Comparison of ENCODE assay signal across 9 mouse cellular contexts in genomic region chr4:136089748-136090583, GRCm38 (mm10). TPM values are rescaled to one million over a fixed set of nuclear protein-coding genes. Genes with fewer than 3 reads are reported as not detected.
A peak's percentile ranks its signal among the peaks of the same experiment; 100 is the strongest.
DNase-seq lines count a peak whose midpoint lies in the region; ATAC-seq and TF ChIP-seq lines count a peak whose summit lies in the region.
"Had no signal": no experiment of that assay in that cellular context is flagged by ENCODE, and none has a peak within 500 bp of the region (broad histone marks: within the 10 kb centered on the region; RNA-seq: fewer than 3 reads in every experiment).

No protein-coding gene starts in this region.

- no peak overlapping the region for H3K4me3 ChIP-seq in intestine, embryonic 16.5 days (ENCODE audit: low read length)
- no peak overlapping the region for H3K4me3 ChIP-seq in left cerebral cortex, adult 2 months

- intact Hi-C loops in left cerebral cortex, adult 2 months (cut with DNase I) = no loop called here

- TF ChIP-seq CTCF in left cerebral cortex, adult 2 months (IDR thresholded peaks at IDR 0.05) = no peak

- ATAC-seq in intestine, embryonic 16.5 days = peak; percentile 47
- 0 out of 2 replicates have a peak, but pooled peaks have one; percentile 27 for ATAC-seq in megakaryocyte, adult 5-6 weeks (ENCODE audit: poor library complexity, severe bottlenecking)
- ATAC-seq in megakaryocyte progenitor cell, adult 5-6 weeks (replicated peaks; ENCODE audit: poor library complexity) = no peak
- ATAC-seq: hindbrain, postnatal 0 days had no signal

- peak; percentile 55 to 65 for DNase-seq in B cell, adult 2 months
- DNase-seq in CD4-positive, CD25-positive, alpha-beta regulatory T cell, adult 2 months (ENCODE audit: low read depth, low spot score) = peak; percentile 76
- no peak for DNase-seq in cerebellum, adult 18-20 months
- DNase-seq in left cerebral cortex, adult 2 months (ENCODE audit: extremely low spot score in 1 of 2, low spot score in 2 of 2) = no peak

- no peak overlapping the region for H3K9ac ChIP-seq in intestine, embryonic 16.5 days (ENCODE audit: low read depth, low read length)

- no peak overlapping the region for H3K4me2 ChIP-seq in intestine, embryonic 16.5 days (ENCODE audit: low read depth, low read length)

- H3K27ac ChIP-seq in intestine, embryonic 16.5 days (ENCODE audit: low read length) = peak overlapping the region; percentile 21; the same call in 1 of the 2 replicates
- no peak overlapping the region for H3K27ac ChIP-seq in left cerebral cortex, adult 2 months
- H3K27ac ChIP-seq: hindbrain, postnatal 0 days; macrophage had no signal

- peaks cover 11% of the 10 kb centered on the region for H3K4me1 ChIP-seq in intestine, embryonic 16.5 days (ENCODE audit: control insufficient read depth, insufficient read depth, low read length)

- no peaks in the 10 kb centered on the region for H3K36me3 ChIP-seq in intestine, embryonic 16.5 days (ENCODE audit: control insufficient read depth, insufficient read depth, low read length)

- WGBS in intestine, embryonic 16.5 days = 56% methylated on average over 11 of the region's 11 CpGs

- H3K9me3 ChIP-seq in intestine, embryonic 16.5 days (ENCODE audit: control insufficient read depth, low read length) = peaks cover 3% of the 10 kb centered on the region

- no peaks in the 10 kb centered on the region for H3K27me3 ChIP-seq in intestine, embryonic 16.5 days (replicated peaks; ENCODE audit: control insufficient read depth, insufficient read depth, low read length)

RNA-seq across cellular contexts. Expression of gene Rpl11, which starts 36.7 kb away (rescaled TPM):
- 407 and 467 TPM in 2 replicates for polyA plus RNA-seq in intestine, embryonic 16.5 days (2015; fragmentation: Nextera tagmentation; extraction: Ambion mirVana)
- 1,014 and 1,023 TPM in 2 replicates for total RNA-seq in megakaryocyte, adult 5-6 weeks (2015)
- 540 and 557 TPM in 2 replicates for total RNA-seq in megakaryocyte, adult 5-6 weeks (2017)
- total RNA-seq in megakaryocyte progenitor cell, adult 5-6 weeks (2015) = 1,572 and 1,580 TPM in 2 replicates
- 841 and 996 TPM in 2 replicates for total RNA-seq in megakaryocyte progenitor cell, adult 5-6 weeks (2017)
- 100 to 1,000 TPM; 271 to 308 TPM for total RNA-seq in left cerebral cortex, adult 2 months (2021)

RNA-seq across cellular contexts. Expression of gene Id3, which starts 53.3 kb away (rescaled TPM):
- 232 and 245 TPM in 2 replicates for polyA plus RNA-seq in intestine, embryonic 16.5 days (2015; fragmentation: Nextera tagmentation; extraction: Ambion mirVana)
- 1.9 and 2.0 TPM in 2 replicates for total RNA-seq in megakaryocyte, adult 5-6 weeks (2015)
- total RNA-seq in megakaryocyte, adult 5-6 weeks (2017) = 0.77 and 1.8 TPM in 2 replicates
- total RNA-seq in megakaryocyte progenitor cell, adult 5-6 weeks (2015) = 0.44 and 1.4 TPM in 2 replicates
- total RNA-seq in megakaryocyte progenitor cell, adult 5-6 weeks (2017) = 1.0 and 2.4 TPM in 2 replicates
- total RNA-seq in left cerebral cortex, adult 2 months (2021) = 10 to 100 TPM; 26.8 to 36.1 TPM

Comparison
In these comparisons a context has a peak if more than half of its experiments do, and no peak if none do; other contexts are left out.
1. DNase-seq: peak in B cell, adult 2 months (2 of 2) and CD4-positive, CD25-positive, alpha-beta regulatory T cell, adult 2 months (single experiment); none in cerebellum, adult 18-20 months (0 of 2) and left cerebral cortex, adult 2 months (0 of 2).
2. RNA of gene Id3, which starts 53.3 kb away (total RNA-seq): 26.8 to 36.1 TPM in left cerebral cortex, adult 2 months; 0.44 to 2.4 TPM in megakaryocyte progenitor cell, adult 5-6 weeks and 0.77 to 2.0 TPM in megakaryocyte, adult 5-6 weeks; every median in the first group is over 4 times any median in the second.